ENCODE assay signal across 9 mouse cellular contexts in genomic region chr16:90933534-90934176, GRCm38 (mm10). TPM values are rescaled to one million over a fixed set of nuclear protein-coding genes. Genes with fewer than 3 reads are reported as not detected.
DNase-seq lines count a peak whose midpoint lies in the region; ATAC-seq and TF ChIP-seq lines count a peak whose summit lies in the region.
"Had no signal": no experiment of that assay in that cellular context is flagged by ENCODE, and none has a peak within 500 bp of the region (broad histone marks: within the 10 kb centered on the region; RNA-seq: fewer than 3 reads in every experiment).

No protein-coding gene starts in this region.

- no peak for TF ChIP-seq POLR2A in liver, adult 2 months (IDR thresholded peaks at IDR 0.05; ENCODE audit: extremely low read depth, insufficient read depth, low read length)

- H3K79me2 ChIP-seq in liver, adult 2 months (ENCODE audit: control insufficient read depth, insufficient read depth, low read length) = peaks cover 3% of the 10 kb centered on the region; the same call in 1 of the 2 replicates

- H3K9ac ChIP-seq in liver, adult 2 months (ENCODE audit: low read depth, low read length) = peak overlapping the region; percentile 81
- H3K9ac ChIP-seq in embryonic facial prominence, embryonic 11.5 days (replicated peaks; ENCODE audit: low read length) = peak overlapping the region; percentile 83
- peak overlapping the region; percentile 75; the same call in 1 of the 2 replicates for H3K9ac ChIP-seq in hindbrain, postnatal 0 days (replicated peaks; ENCODE audit: low read length)
- peak overlapping the region; percentile 82 for H3K9ac ChIP-seq in neural tube, embryonic 12.5 days

- H3K9me3 ChIP-seq in embryonic facial prominence, embryonic 11.5 days (replicated peaks; ENCODE audit: control insufficient read depth, low read length) = no peaks in the 10 kb centered on the region
- H3K9me3 ChIP-seq in hindbrain, postnatal 0 days (ENCODE audit: low read length) = no peaks in the 10 kb centered on the region
- no peaks in the 10 kb centered on the region for H3K9me3 ChIP-seq in neural tube, embryonic 12.5 days

- peaks cover 2% of the 10 kb centered on the region; the same call in 1 of the 2 replicates for H3K4me1 ChIP-seq in liver, adult 2 months (ENCODE audit: control insufficient read depth, insufficient read depth, low read length)
- no peaks in the 10 kb centered on the region for H3K4me1 ChIP-seq in embryonic facial prominence, embryonic 11.5 days (ENCODE audit: control insufficient read depth, insufficient read depth, low read length)
- H3K4me1 ChIP-seq in hindbrain, postnatal 0 days (ENCODE audit: insufficient read depth, low read length) = no peaks in the 10 kb centered on the region
- H3K4me1 ChIP-seq in neural tube, embryonic 12.5 days = peaks cover 5% of the 10 kb centered on the region; the same call in 1 of the 2 replicates

- peak overlapping the region; percentile 63; the same call in 1 of the 2 replicates for H3K27ac ChIP-seq in liver, adult 2 months (replicated peaks; ENCODE audit: insufficient read depth, low read depth, low read length)
- peak overlapping the region; percentile 35; the same call in 1 of the 2 replicates for H3K27ac ChIP-seq in embryonic facial prominence, embryonic 11.5 days (replicated peaks; ENCODE audit: low read depth, low read length)
- peak overlapping the region; percentile 93 for H3K27ac ChIP-seq in hindbrain, postnatal 0 days
- H3K27ac ChIP-seq in neural tube, embryonic 12.5 days = no peak overlapping the region

- ATAC-seq in embryonic facial prominence, embryonic 11.5 days (replicated peaks; ENCODE audit: insufficient number of reproducible peaks, low FRiP score, low TSS enrichment, low read depth) = no peak
- ATAC-seq in hindbrain, postnatal 0 days = no peak
- no peak for ATAC-seq in neural tube, embryonic 12.5 days (ENCODE audit: low FRiP score, low read depth)
- ATAC-seq in megakaryocyte-erythroid progenitor cell, adult 5-6 weeks (replicated peaks; ENCODE audit: low FRiP score, low TSS enrichment, poor library complexity, severe bottlenecking) = no peak

- H3K4me3 ChIP-seq in liver, adult 2 months (ENCODE audit: insufficient read depth, low read depth, low read length) = peak overlapping the region; percentile 82
- H3K4me3 ChIP-seq in embryonic facial prominence, embryonic 11.5 days (ENCODE audit: low read depth, low read length) = peak overlapping the region; percentile 83
- peak overlapping the region; percentile 84 for H3K4me3 ChIP-seq in hindbrain, postnatal 0 days (ENCODE audit: low read length)
- peak overlapping the region; percentile 82 for H3K4me3 ChIP-seq in neural tube, embryonic 12.5 days

- WGBS in liver, adult 2 months = 21% methylated on average over 13 of the region's 13 CpGs
- WGBS in embryonic facial prominence, embryonic 11.5 days = 30% methylated on average over 13 of the region's 13 CpGs
- WGBS in hindbrain, postnatal 0 days = 26% methylated on average over 13 of the region's 13 CpGs
- 29% methylated on average over 13 of the region's 13 CpGs for WGBS in neural tube, embryonic 12.5 days

- peak overlapping the region; percentile 87 for H3K4me2 ChIP-seq in embryonic facial prominence, embryonic 11.5 days (ENCODE audit: low read depth, low read length)
- H3K4me2 ChIP-seq in hindbrain, postnatal 0 days (ENCODE audit: low read depth, low read length) = peak overlapping the region; percentile 79
- H3K4me2 ChIP-seq in neural tube, embryonic 12.5 days (replicated peaks) = peak overlapping the region; percentile 85

- no peaks in the 10 kb centered on the region for H3K27me3 ChIP-seq in liver, adult 2 months (ENCODE audit: control insufficient read depth, insufficient read depth, low read length)
- H3K27me3 ChIP-seq in embryonic facial prominence, embryonic 11.5 days (ENCODE audit: control insufficient read depth, insufficient read depth, low read length) = no peaks in the 10 kb centered on the region
- H3K27me3 ChIP-seq in hindbrain, postnatal 0 days (ENCODE audit: insufficient read depth, low read length) = no peaks in the 10 kb centered on the region
- no peaks in the 10 kb centered on the region for H3K27me3 ChIP-seq in neural tube, embryonic 12.5 days (replicated peaks)

- peaks cover 6% of the 10 kb centered on the region for H3K36me3 ChIP-seq in liver, adult 2 months (ENCODE audit: control insufficient read depth, insufficient read depth, low read length)
- no peaks in the 10 kb centered on the region; the same call in 1 of the 2 replicates for H3K36me3 ChIP-seq in embryonic facial prominence, embryonic 11.5 days (replicated peaks; ENCODE audit: control insufficient read depth, insufficient read depth, low read depth, low read length)
- H3K36me3 ChIP-seq in hindbrain, postnatal 0 days (ENCODE audit: insufficient read depth, low read length) = peaks cover 15% of the 10 kb centered on the region; the same call in 1 of the 2 replicates
- H3K36me3 ChIP-seq in neural tube, embryonic 12.5 days = peaks cover 18% of the 10 kb centered on the region

- no peak for TF ChIP-seq CTCF in liver, adult 2 months (IDR thresholded peaks at IDR 0.05; ENCODE audit: low read depth, low read length)
- TF ChIP-seq CTCF in hindbrain, postnatal 0 days (IDR thresholded peaks at IDR 0.05; ENCODE audit: low read depth) = no peak

- no peak for DNase-seq in liver, adult 2 months (ENCODE audit: extremely low read depth, low read depth, low spot score)
- DNase-seq in liver = no peak
- DNase-seq in embryonic facial prominence, embryonic 11.5 days (ENCODE audit: low spot score) = no peak
- no peak for DNase-seq in hindbrain, postnatal 0 days (ENCODE audit: low spot score)
- no peak for DNase-seq in right cerebral cortex, postnatal 36 days (ENCODE audit: low spot score in 2 of 2)
- DNase-seq in natural killer cell, adult 2 months (ENCODE audit: low spot score in 2 of 2) = no peak
- DNase-seq: right cerebral cortex, postnatal 25 days had no signal

RNA-seq across cellular contexts. Expression of gene Cfap298, which starts 1.3 kb away (rescaled TPM):
- 10.8 and 14.0 TPM in 2 replicates for total RNA-seq in liver, adult 2 months (2014; rRNA removed)
- polyA plus RNA-seq in liver, adult 2 months (2012; rRNA removed) = 15.5 and 22.5 TPM in 2 replicates
- polyA plus RNA-seq in embryonic facial prominence, embryonic 11.5 days (2014; fragmentation: Nextera tagmentation; extraction: Ambion mirVana) = 46.8 and 49.7 TPM in 2 replicates
- total RNA-seq in hindbrain, postnatal 0 days (2014; rRNA removed) = 12.1 and 16.8 TPM in 2 replicates
- 61.1 and 67.2 TPM in 2 replicates for polyA plus RNA-seq in hindbrain, postnatal 0 days (2015; fragmentation: Nextera tagmentation; extraction: Ambion mirVana)
- polyA plus RNA-seq in neural tube, embryonic 12.5 days (2016; fragmentation: Nextera tagmentation; extraction: Ambion mirVana) = 42.1 and 45.0 TPM in 2 replicates
- total RNA-seq in megakaryocyte-erythroid progenitor cell, adult 5-6 weeks (2014; fragmentation: Nextera tagmentation) = 40.6 and 61.6 TPM in 2 replicates
- total RNA-seq in megakaryocyte-erythroid progenitor cell, adult 5-6 weeks (2017) = 104 and 136 TPM in 2 replicates
